Mouse (Mus musculus) megakaryocyte, embryonic 14.5 days (primary cell): ENCODE measurements around the gene Olfr544. TPM values are rescaled to one million over a fixed set of nuclear protein-coding genes. Genes with fewer than 3 reads are reported as not detected.

Experiments
- H3K27me3 ChIP-seq: replicated peaks from 2 replicates; pipeline ENCODE3; 2012; ENCODE audit warnings: inconsistent platforms
- H3K36me3 ChIP-seq: replicated peaks from 2 replicates; pipeline ENCODE3; 2012; ENCODE audit warnings: low read length, inconsistent platforms, mixed read lengths
- H3K4me1 ChIP-seq: 2 replicates; pipeline ENCODE4 v1.6.1; 2012; ENCODE audit warnings: inconsistent platforms
- H3K4me3 ChIP-seq: replicated peaks from 2 replicates; pipeline ENCODE3; 2012; ENCODE audit warnings: moderate library complexity, mild to moderate bottlenecking, inconsistent platforms
- H3K9me3 ChIP-seq: 2 replicates; pipeline ENCODE4 v1.6.1; 2012; ENCODE audit warnings: inconsistent platforms
- FLI1 ChIP-seq: IDR thresholded peaks from 2 replicates; pipeline ENCODE4 v1.6.1; 2012; ENCODE audit warnings: low read length, inconsistent platforms, mixed read lengths
- GATA1 ChIP-seq: IDR thresholded peaks from 3 replicates; pipeline ENCODE4 v1.6.1; 2012; ENCODE audit warnings: mixed read lengths, low read length, inconsistent platforms, borderline replicate concordance
- polyA plus RNA-seq: library from polyadenylated mRNA; stranded (reverse); fragments of >175 nt; gene quantifications from 2 replicates; pipeline ENCODE4 v1.2.3, GENCODE M21; 2012; ENCODE audit warnings: low replicate concordance; ENCODE audit not compliant: insufficient read depth

Olfr544 gene
- polyA plus RNA-seq, 1 experiment = not detected

GRCm38 (mm10) chr7:102441657-102442391, 46.3 kb downstream of the Olfr544 start, which contains the start of gene Rrm1:
Gene Rrm1, plus strand, starts transcription at chr7:102441695.
- no peaks in the 10 kb centered on the region for H3K9me3 ChIP-seq
- H3K27me3 ChIP-seq = no peaks in the 10 kb centered on the region
- TF ChIP-seq GATA1 = no peak
- no peak; the same call in 1 of the 2 replicates for TF ChIP-seq FLI1
- H3K4me3 ChIP-seq = peak within 1 kb of the TSS; percentile 96
- H3K4me1 ChIP-seq = peaks cover 27% of the 10 kb centered on the region
- peaks cover 39% of the 10 kb centered on the region for H3K36me3 ChIP-seq

GRCm38 (mm10) chr7:102440822-102441656, 47.1 kb downstream of the Olfr544 start:
- peaks cover 39% of the 10 kb centered on the region for H3K36me3 ChIP-seq
- peaks cover 27% of the 10 kb centered on the region for H3K4me1 ChIP-seq
- H3K9me3 ChIP-seq = no peaks in the 10 kb centered on the region
- H3K27me3 ChIP-seq = no peaks in the 10 kb centered on the region
- TF ChIP-seq GATA1 (no peak), FLI1 (no peak)
- peak overlapping the region; percentile 96 for H3K4me3 ChIP-seq

- Histone ChIP-seq H3K27me3 (no peaks in the 10 kb centered on the region), H3K4me3 (no peak overlapping the region), H3K4me1 (peaks cover 34% of the 10 kb centered on the region), H3K9me3 (no peaks in the 10 kb centered on the region), H3K36me3 (peaks cover 88% of the 10 kb centered on the region)
- no peak for TF ChIP-seq FLI1
Observed at GRCm38 (mm10) chr7:102434344-102434743, 53.8 kb downstream of the Olfr544 start.

Other genes with a start within 250 kb of the Olfr544 start
- 210 and 238 TPM in 2 replicates for gene Rhog, start 232.3 kb downstream of the Olfr544 start, polyA plus RNA-seq
- 106 and 312 TPM in 2 replicates for gene Stim1, start 220.5 kb downstream of the Olfr544 start, polyA plus RNA-seq
- 13.8 and 46.6 TPM in 2 replicates for gene Rrm1, start 46.6 kb downstream of the Olfr544 start, polyA plus RNA-seq
- not detected in 2 replicates for gene Olfr543, start 6.6 kb downstream of the Olfr544 start, polyA plus RNA-seq
- gene Olfr545, start 11.3 kb upstream of the Olfr544 start, polyA plus RNA-seq = not detected in 2 replicates
- gene Olfr547, start 46.4 kb upstream of the Olfr544 start, polyA plus RNA-seq = not detected in 2 replicates
- gene Olfr548-ps1, start 52.6 kb upstream of the Olfr544 start, polyA plus RNA-seq = not detected in 2 replicates
- gene Olfr549, start 61.6 kb upstream of the Olfr544 start, polyA plus RNA-seq = not detected in 2 replicates
- 0.60 and 3.0 TPM in 2 replicates for gene Trim21, start 77.2 kb upstream of the Olfr544 start, polyA plus RNA-seq
- not detected in 2 replicates for gene Olfr550, start 83.1 kb upstream of the Olfr544 start, polyA plus RNA-seq
- gene Olfr551, start 103.6 kb upstream of the Olfr544 start, polyA plus RNA-seq = not detected in 2 replicates
- 0.06 and 3.2 TPM in 2 replicates for gene Olfr552, start 109.5 kb upstream of the Olfr544 start, polyA plus RNA-seq
- not detected in 2 replicates for gene Olfr553, start 129.9 kb upstream of the Olfr544 start, polyA plus RNA-seq
- gene Olfr554, start 150.1 kb upstream of the Olfr544 start, polyA plus RNA-seq = not detected in 2 replicates
- gene Olfr555, start 170.5 kb upstream of the Olfr544 start, polyA plus RNA-seq = not detected in 2 replicates
- not detected in 2 replicates for gene Olfr556, start 176.6 kb upstream of the Olfr544 start, polyA plus RNA-seq
- gene Trim68, start 199.0 kb upstream of the Olfr544 start, polyA plus RNA-seq = 0.73 and 1.0 TPM in 2 replicates
- gene Olfr557, start 207.6 kb upstream of the Olfr544 start, polyA plus RNA-seq = not detected in 2 replicates
- gene Olfr558, start 213.9 kb upstream of the Olfr544 start, polyA plus RNA-seq = not detected in 2 replicates
- not detected in 2 replicates for gene Olfr33, start 230.8 kb upstream of the Olfr544 start, polyA plus RNA-seq
- gene Olfr559, start 239.2 kb upstream of the Olfr544 start, polyA plus RNA-seq = not detected in 2 replicates